Mouse (Mus musculus) G1E (cell line): ENCODE measurements around the gene Foxo3.

ENCODE experiments used
- CTCF ChIP-seq: IDR thresholded peaks from 2 replicates; pipeline ENCODE4 v1.5.1; 2012; ENCODE audit warnings: low read depth, low read length, inconsistent platforms, mixed read lengths
- GATA1 ChIP-seq: IDR thresholded peaks from 2 replicates; pipeline ENCODE4 v1.6.1; 2012; ENCODE audit warnings: borderline replicate concordance, low read length, inconsistent platforms, mixed read lengths
- TAL1 ChIP-seq: conservative IDR thresholded peaks from 2 replicates; pipeline ENCODE4 v1.6.1; 2012; ENCODE audit warnings: low read depth, low read length, inconsistent platforms, mixed read lengths

GRCm38 (mm10) chr10:42239810-42240111, 36.8 kb downstream of the Foxo3 start:
- TF ChIP-seq CTCF (no peak), GATA1 (no peak), TAL1 (no peak)
